Mouse (Mus musculus) mouse embryonic stem cell (cell line): Measurements from ENCODE around the gene Mymk.

ENCODE experiments used
- in situ Hi-C, 2 experiments: fragments of 300-500 bp; cut with MboI; formaldehyde crosslinking; loops; 1 replicate in 1 of 2; 3 replicates in 1 of 2; pipeline ENCODE4 v1.14.3; 2019 to 2020; ENCODE audit warnings: low sequenced_read_pairs in 2 of 2, low pct_unique_long_range_greater_than_20kb in 1 of 2, mixed read lengths in 1 of 2; ENCODE audit not compliant: unreplicated experiment in 1 of 2

Mymk gene

DNA sequence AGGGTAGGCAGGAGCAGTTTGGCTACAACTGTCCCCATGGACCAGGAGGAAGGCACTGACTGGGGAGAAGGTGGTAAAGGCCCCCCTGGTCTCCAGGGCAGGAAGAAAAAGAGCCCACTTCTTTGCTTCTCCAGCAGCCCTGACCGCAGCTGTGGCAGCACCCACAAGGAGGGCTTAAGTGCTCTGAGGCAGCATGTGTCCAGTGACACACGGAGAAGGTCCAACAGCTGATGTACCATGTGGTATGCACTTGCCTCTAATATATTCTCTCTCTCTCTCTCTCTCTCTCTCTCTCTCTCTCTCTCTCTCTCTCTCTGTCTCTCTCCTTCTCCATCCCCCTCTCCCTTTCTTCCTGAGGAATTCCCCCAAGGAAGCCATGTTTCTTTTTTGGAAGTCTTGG, at the start of gene Mymk:
TSS of gene Mymk (minus strand) at position 202 of the 400 bp plus-strand sequence.
- in situ Hi-C loops = no loop called here

DNA sequence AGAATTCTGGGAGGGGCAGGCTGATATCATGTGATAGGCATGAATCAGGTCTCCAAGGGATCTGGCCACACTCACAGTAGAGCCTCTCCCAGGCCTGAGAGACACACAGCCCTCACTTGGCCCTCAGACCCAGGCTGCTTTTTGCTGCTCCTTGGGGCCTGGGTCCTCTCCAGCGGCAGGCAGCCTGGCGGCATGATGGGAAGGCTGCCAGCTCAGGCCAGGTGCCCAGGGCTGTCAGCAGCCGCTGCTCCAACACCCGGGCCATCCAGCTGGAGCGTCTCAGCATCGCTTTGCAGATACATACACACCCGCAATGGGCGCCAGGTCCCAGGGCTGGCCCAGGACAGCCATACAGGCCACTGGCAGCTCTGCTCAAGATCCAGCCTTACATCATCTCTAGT, 48.3 kb upstream of the Mymk start:
- in situ Hi-C loops = no loop called here

- in situ Hi-C loops = no loop called here
Observed at GRCm38 (mm10) chr2:27119766-27120165, 47.8 kb upstream of the Mymk start.

DNA sequence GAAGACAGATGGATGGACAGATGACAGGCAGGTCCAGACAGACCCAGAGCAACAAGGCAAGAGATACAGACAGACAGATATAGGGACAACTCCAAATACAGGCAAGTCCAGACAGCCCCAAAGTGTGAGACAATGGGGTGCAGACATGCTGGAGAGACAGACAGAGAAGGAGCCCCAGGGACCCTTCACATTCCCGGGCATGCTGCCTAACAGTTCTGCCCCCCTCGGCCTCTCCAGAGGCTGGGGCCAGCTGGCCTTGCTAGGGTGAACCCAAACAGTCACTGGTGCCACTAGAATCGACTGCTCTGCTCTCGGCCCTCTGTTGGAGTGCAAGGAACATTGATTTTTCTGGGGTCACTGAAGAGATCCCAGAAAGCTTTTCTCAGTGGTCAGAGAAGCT, 46.5 kb upstream of the Mymk start:
- in situ Hi-C loops = no loop called here

DNA sequence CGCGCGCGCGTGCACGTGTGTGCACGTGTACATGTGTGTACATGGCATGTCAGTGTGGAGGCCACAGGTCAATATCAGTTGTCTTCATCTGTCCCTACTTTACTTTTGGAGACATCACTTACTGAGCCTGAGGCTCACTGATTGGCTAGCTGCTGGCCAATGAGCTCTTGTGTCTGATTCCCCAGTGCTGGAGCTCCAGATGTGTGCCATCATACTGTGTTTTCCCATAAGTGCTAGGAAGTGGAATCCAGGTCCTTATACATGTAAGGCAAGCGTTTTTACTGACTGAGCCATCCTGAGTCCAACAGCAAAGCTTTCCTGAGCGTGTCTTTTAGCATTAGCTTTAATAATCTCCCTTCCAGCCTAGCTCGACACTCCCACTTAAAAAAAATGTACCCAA, 42.2 kb upstream of the Mymk start:
- in situ Hi-C loops = no loop called here

- in situ Hi-C loops = no loop called here
Observed at GRCm38 (mm10) chr2:27112585-27112984, 40.6 kb upstream of the Mymk start.

- in situ Hi-C loops = no loop called here
Observed at GRCm38 (mm10) chr2:27109052-27109451, 37.1 kb upstream of the Mymk start.

DNA sequence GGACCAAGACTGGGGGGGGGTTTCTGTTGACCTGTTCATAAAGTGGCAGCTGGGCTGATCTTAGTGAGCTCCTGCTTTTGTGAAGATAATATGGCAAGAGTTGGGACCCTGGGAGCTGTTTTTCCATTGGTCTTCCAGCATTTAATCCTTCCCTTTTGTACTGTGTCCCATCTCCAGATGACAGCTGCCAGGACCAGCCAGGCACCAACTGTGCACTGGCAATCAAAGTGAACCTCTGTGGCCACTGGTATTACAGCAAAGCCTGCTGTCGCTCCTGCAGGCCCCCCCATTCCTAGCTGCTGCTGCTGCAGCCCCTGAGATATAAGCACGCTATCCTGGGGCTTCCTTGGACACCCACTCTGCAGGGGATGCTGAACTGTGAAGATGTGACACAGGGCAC, 36.2 kb upstream of the Mymk start:
- in situ Hi-C loops = no loop called here

- in situ Hi-C loops = no loop called here
Observed at GRCm38 (mm10) chr2:27106816-27107215, 34.8 kb upstream of the Mymk start.

- in situ Hi-C loops = no loop called here
Observed at GRCm38 (mm10) chr2:27103554-27103953, 31.6 kb upstream of the Mymk start.

- in situ Hi-C loops = no loop called here
Observed at GRCm38 (mm10) chr2:27097776-27098175, 25.8 kb upstream of the Mymk start.

DNA sequence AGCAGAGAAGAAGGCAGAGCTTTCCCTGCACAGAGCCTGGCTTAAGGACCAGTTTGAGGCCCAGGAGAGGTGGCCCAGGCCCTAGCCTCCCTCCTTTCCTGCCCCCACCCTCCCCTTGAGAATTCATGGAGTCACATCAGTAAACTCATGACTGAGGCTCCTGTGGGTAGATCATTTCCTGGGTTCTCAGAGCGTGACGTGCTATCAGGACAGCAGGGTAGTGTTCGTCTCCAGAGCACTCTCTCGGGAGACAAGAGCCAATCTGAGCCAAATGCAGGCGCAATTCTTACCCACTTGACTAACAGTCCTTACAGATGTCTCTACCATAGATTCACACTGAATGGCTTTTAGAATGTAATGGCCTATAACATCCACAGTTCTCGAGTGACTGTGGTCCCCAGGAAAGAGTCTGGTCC, 25.3 kb upstream of the Mymk start:
- in situ Hi-C loops = no loop called here

- in situ Hi-C loops = no loop called here
Observed at GRCm38 (mm10) chr2:27096341-27096981, 24.5 kb upstream of the Mymk start.

DNA sequence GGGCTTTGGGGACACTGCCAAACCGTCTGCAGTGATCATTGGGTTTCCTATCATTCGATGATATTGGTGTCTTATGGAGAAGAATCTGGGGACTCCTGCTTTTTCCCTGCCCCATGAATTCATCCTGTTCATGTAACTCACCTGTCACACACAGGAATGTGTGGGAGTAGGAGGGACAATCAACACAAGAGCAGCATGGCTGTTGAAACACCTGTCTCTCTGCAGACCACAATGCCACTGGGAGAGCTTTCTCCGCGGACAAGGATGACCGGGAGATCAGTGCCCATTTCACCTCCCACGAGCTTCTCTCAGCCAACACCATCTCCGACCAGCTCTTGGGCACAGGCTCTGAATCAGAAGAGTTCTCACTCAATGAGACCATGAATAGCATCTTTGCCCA, 23.2 kb upstream of the Mymk start:
- in situ Hi-C loops = no loop called here

DNA sequence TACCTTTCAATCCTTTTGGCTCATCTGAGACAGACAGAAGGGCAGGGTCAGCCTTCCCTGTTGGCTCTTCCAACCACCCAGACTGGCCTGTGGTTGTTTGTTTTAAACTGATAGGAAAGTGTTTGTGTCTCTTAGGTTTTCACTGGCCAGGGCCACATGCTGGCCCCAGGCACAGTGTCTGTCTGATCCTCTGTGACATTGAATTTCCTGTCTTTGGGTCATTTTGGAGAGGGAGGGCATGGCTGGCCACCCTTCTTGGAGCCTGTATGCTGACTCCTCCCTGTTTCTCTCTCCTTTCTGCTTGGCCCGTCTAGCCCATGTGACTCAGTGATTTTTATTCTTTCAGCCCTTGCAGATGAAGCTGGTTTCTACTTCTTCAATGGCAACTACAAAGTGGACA, 17.3 kb upstream of the Mymk start:
- in situ Hi-C loops = no loop called here

DNA sequence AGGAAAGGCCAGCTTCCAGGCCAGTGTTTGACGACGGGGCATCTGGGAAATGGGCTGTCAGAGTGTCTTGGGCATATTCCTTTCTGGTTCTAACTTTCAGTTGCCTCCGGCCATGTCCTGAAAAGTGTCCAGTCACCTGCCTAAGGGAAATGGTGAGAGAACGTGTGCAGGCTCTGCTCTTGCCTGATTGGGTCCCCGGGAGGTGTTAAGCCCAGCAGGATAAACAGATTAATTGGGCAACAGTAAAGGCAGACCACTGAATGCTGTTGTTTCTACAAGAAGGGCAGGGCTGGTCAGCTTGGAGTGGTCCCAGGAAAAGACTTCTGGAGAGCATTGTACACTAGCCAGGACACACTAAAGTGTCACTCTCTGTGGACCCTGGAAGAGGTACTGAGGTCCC, 16.7 kb upstream of the Mymk start:
- in situ Hi-C loops = no loop called here

DNA sequence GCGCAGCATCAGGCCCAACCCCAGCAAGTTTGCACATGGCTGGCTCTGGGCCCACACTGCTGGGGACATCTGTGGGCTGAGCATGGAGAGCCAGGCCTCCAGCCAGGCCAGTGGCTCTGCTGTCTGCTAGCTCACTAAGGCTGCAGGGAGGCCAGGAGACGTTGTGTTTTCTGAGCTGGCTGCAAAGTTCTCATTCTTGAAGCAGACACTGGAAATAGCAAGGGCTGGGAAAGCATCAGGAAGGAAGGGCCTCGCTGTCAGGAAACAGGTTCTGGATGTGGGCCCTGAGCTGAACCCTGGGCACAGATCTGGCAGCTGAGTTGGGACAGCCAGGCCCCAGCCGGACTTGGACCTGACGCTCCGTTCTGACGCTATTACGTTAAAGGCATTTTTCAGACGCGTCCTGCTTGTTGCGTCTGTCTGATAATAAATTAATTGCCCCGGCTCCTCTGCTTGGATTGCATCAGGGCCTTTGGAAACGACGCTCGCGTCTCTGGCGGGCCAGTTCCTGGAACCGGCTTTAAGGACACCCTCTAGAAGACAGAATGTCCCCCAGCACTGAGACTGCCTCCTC, 16.2 kb upstream of the Mymk start:
- in situ Hi-C loops = no loop called here

DNA sequence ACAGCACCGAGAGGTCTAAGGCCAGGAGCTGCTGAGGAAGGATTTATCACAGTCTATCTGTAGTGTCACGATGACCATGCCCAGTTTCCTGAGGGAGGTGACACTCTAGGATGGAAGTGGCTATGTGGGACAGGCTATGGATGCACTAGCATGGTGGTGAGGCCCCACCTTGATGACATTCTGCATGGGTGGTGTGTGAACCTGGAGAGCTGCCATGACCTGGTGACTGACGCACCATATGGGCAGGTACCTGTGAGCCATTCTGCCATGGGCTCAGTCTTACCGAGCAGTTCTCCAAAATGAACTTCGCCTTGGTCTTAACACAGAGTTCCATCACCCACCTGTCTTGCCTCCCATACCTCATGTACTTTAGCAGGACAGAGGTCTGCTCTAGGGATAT, 15.6 kb upstream of the Mymk start:
- in situ Hi-C loops = no loop called here

DNA sequence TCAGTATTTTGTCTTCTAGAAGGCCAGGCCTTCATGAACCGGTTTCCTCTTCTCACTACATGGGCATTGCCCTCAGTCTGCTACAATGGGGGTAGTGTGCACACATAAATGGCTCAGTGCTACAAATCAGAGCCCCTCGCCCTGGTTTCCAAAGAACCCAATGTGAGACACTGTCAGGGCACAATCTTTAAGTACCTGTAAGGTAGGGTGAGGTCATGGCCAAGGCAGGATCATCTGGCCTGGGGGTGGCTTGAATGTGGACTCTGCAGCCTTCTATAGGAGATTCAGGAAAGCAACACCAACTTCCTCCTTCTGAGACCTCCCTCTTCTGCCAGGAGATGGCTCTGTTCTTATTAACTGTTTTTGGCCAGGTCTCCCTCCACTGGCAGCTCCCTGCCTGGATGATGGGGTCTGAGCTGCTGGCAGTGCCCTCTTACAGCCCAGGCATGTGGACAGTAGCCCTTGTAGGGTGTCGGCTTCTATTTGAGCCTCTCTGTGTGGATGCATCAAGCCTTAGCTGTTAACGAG, 14.6 kb upstream of the Mymk start:
- in situ Hi-C loops = no loop called here

DNA sequence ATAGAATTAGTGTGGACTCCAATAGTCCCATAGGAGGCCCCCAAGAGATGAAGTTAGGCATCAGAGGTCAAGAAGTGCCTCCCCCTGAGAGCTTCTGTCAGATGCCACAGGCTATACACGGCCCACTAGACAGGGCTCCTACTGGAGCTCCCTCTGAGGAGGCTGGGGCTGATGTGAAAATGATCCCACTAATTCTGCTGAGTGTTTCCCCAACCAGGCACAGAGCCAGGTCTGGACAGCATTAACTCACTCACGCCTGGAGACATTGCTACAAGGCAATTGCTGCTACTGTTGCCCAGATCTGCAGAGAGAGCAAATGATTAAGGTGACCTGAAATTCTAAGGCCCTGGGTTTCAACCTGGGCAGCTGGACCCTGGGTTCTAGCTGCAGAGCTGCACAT, 13.8 kb upstream of the Mymk start:
- in situ Hi-C loops = no loop called here
